In genomic region chr4:86326638-86327037, GRCm38 (mm10) we compare ENCODE assay signal across 25 mouse cellular contexts.
DNase-seq lines count a peak whose midpoint lies in the region; ATAC-seq and TF ChIP-seq lines count a peak whose summit lies in the region.
"Had no signal": no experiment of that assay in that cellular context is flagged by ENCODE, and none has a peak within 500 bp of the region (broad histone marks: within the 10 kb centered on the region; RNA-seq: fewer than 3 reads in every experiment).

No protein-coding gene starts in this region.

- no peak for ATAC-seq in heart, embryonic 13.5 days (ENCODE audit: extremely low read depth, insufficient number of reproducible peaks, low FRiP score, low TSS enrichment)
- peak; percentile 31; the same call in 1 of the 2 replicates for ATAC-seq in lung, embryonic 14.5 days (ENCODE audit: insufficient read depth)
- ATAC-seq: liver, postnatal 0 days; Patski had no signal

- H3K27ac ChIP-seq in heart, embryonic 13.5 days (replicated peaks), result peak overlapping the region; percentile 8; the same call in 1 of the 2 replicates
- H3K27ac ChIP-seq in lung, embryonic 14.5 days (ENCODE audit: low read depth), result no peak overlapping the region
- peak overlapping the region; percentile 44 for H3K27ac ChIP-seq in embryonic fibroblast, embryonic 13.5 days (ENCODE audit: insufficient read depth, low read length)
- H3K27ac ChIP-seq: heart, adult 2 months; hindbrain, embryonic 13.5 days; kidney, postnatal 0 days; left cerebral cortex, adult 2 months; macrophage had no signal

- no peak for DNase-seq in heart, postnatal 36 days
- DNase-seq in lung, embryonic 14.5 days, result peak; percentile 51
- no peak for DNase-seq in lung, postnatal 4 days
- peak; percentile 6 for DNase-seq in 3T3-L1 (ENCODE audit: low read depth, low spot score)
- DNase-seq in cerebellum, adult 18-20 months, result no peak
- DNase-seq: adrenal gland, postnatal 10 days; cerebellum, adult 2 months; cerebellum, postnatal 36 days; gastrocnemius, postnatal 36 days; kidney, adult 2 months; liver, postnatal 0 days; right cerebral cortex, postnatal 14 days; thymus, postnatal 14 days had no signal

- H3K9me3 ChIP-seq in heart, embryonic 13.5 days, result peaks cover 5% of the 10 kb centered on the region; the same call in 1 of the 2 replicates
- H3K9me3 ChIP-seq in lung, embryonic 14.5 days (ENCODE audit: low read depth, low read length), result no peaks in the 10 kb centered on the region
- H3K9me3 ChIP-seq: forebrain, embryonic 13.5 days; hindbrain, embryonic 13.5 days had no signal

- H3K4me1 ChIP-seq in heart, embryonic 13.5 days, result peaks cover 37% of the 10 kb centered on the region
- peaks cover 9% of the 10 kb centered on the region; the same call in 1 of the 2 replicates for H3K4me1 ChIP-seq in lung, embryonic 14.5 days (ENCODE audit: insufficient read depth)
- H3K4me1 ChIP-seq in embryonic fibroblast, embryonic 13.5 days (ENCODE audit: control insufficient read depth, insufficient read depth, low read length), result peaks cover 3% of the 10 kb centered on the region

- intact Hi-C loops in heart, postnatal 36 days (cut with DNase I), result no loop called here

- H3K9ac ChIP-seq in heart, embryonic 13.5 days, result no peak overlapping the region
- H3K9ac ChIP-seq in lung, embryonic 14.5 days, result no peak overlapping the region
- H3K9ac ChIP-seq: forebrain, embryonic 13.5 days; hindbrain, embryonic 13.5 days; liver, postnatal 0 days had no signal

- no peak for TF ChIP-seq CTCF in lung, embryonic 14.5 days (IDR thresholded peaks at IDR 0.05; ENCODE audit: low read depth)
- no peak for TF ChIP-seq CTCF in embryonic fibroblast, embryonic 13.5 days (IDR thresholded peaks at IDR 0.05; ENCODE audit: borderline replicate concordance, insufficient read depth, low read length)

- H3K27me3 ChIP-seq in heart, embryonic 13.5 days (replicated peaks), result no peaks in the 10 kb centered on the region
- no peaks in the 10 kb centered on the region for H3K27me3 ChIP-seq in lung, embryonic 14.5 days (ENCODE audit: insufficient read depth, low read length)
- H3K27me3 ChIP-seq: forebrain, embryonic 13.5 days; hindbrain, embryonic 13.5 days; Patski had no signal

- no peaks in the 10 kb centered on the region for H3K36me3 ChIP-seq in heart, embryonic 13.5 days
- no peaks in the 10 kb centered on the region for H3K36me3 ChIP-seq in lung, embryonic 14.5 days (ENCODE audit: insufficient read depth)
- H3K36me3 ChIP-seq: hindbrain, embryonic 13.5 days had no signal

- 47% methylated on average over 8 of the region's 8 CpGs for WGBS in heart, embryonic 13.5 days
- 39% methylated on average over 8 of the region's 8 CpGs for WGBS in lung, embryonic 14.5 days

- no peak overlapping the region for H3K4me3 ChIP-seq in heart, embryonic 13.5 days
- no peak overlapping the region for H3K4me3 ChIP-seq in lung, embryonic 14.5 days (ENCODE audit: low read depth, low read length)
- H3K4me3 ChIP-seq in embryonic fibroblast, embryonic 13.5 days (ENCODE audit: insufficient read depth, low read length), result no peak overlapping the region
- H3K4me3 ChIP-seq: erythroblast, embryonic 14.5 days; forebrain, embryonic 13.5 days; heart, adult 2 months; hindbrain, embryonic 13.5 days; left cerebral cortex, adult 2 months had no signal

- TF ChIP-seq POLR2A in embryonic fibroblast, embryonic 13.5 days (IDR thresholded peaks at IDR 0.05; ENCODE audit: low read depth, low read length), result no peak

- H3K4me2 ChIP-seq in heart, embryonic 13.5 days, result no peak overlapping the region
- no peak overlapping the region for H3K4me2 ChIP-seq in lung, embryonic 14.5 days
- H3K4me2 ChIP-seq: forebrain, embryonic 13.5 days; hindbrain, embryonic 13.5 days; liver, embryonic 11.5 days; midbrain, embryonic 11.5 days had no signal

Comparison
In these comparisons a context has a peak if more than half of its experiments do, and no peak if none do; other contexts are left out.
1. DNase-seq: peak in lung, embryonic 14.5 days (single experiment) and 3T3-L1 (single experiment); none in heart, postnatal 36 days (0 of 2), lung, postnatal 4 days (0 of 2) and cerebellum, adult 18-20 months (0 of 2).